Mouse (Mus musculus): Measurements from ENCODE around the gene Sp2. TPM values are rescaled to one million over a fixed set of nuclear protein-coding genes. Genes with fewer than 3 reads are reported as not detected.

Sp2 gene
- polyA plus RNA-seq, 1 experiment from 2014 or later, result 18.7 TPM

DNA sequence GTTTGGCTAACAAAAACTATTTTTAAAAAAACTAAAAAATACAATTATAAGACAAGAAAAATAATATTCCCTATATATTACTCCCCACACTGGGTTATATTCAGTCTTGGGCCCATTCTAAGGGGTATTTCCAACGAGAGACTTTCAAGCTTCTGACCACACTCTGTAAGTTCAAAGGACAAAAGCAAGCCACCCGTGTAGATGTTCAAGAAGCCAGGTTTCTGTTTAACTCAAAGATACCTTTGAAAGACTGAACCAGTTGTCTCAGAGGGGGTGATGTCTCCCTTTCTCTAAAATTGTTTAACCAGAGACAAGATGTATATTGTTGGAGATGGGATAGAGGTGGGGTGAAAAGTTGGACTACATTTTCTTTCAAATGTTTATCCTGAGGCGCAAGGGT is 16.6 kb downstream of the Sp2 start:
- H3K4me2 ChIP-seq (replicated peaks), result no peak overlapping the region
- H3K9me3 ChIP-seq, result no peaks in the 10 kb centered on the region
- peaks cover 17% of the 10 kb centered on the region for H3K4me1 ChIP-seq
- H3K36me3 ChIP-seq, result peaks cover 20% of the 10 kb centered on the region
- H3K27ac ChIP-seq, result no peak overlapping the region
- 89% methylated on average over 3 of the region's 3 CpGs for WGBS
- no peak overlapping the region for H3K9ac ChIP-seq
- H3K27me3 ChIP-seq, result no peaks in the 10 kb centered on the region
- no peak overlapping the region for H3K4me3 ChIP-seq
- ATAC-seq (ENCODE audit: low FRiP score, low read depth), result no peak

DNA sequence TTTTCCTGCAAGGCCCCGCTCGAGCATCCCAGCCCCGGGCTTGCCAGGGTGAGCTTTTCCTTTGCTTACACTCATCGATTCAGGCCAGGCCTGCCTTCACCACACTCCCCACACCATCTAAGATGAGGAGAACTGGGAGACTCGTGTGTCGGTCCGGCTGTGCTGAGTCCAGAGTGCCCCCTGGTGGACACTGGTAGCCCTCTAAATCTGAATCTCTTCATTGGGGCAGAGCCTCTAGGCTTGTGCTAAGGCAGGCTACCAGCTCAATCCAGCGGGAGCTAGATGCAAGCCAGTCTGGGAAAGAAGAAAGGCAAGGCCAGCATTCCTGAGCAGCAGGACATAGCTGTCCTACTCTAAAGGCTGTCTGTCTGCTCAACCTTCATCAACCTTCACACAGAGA is 19.2 kb downstream of the Sp2 start:
- H3K36me3 ChIP-seq, result peaks cover 45% of the 10 kb centered on the region
- no peak overlapping the region for H3K4me2 ChIP-seq (replicated peaks)
- H3K4me1 ChIP-seq, result peaks cover 4% of the 10 kb centered on the region; the same call in 1 of the 2 replicates
- no peaks in the 10 kb centered on the region for H3K9me3 ChIP-seq
- H3K27ac ChIP-seq, result no peak overlapping the region
- no peaks in the 10 kb centered on the region for H3K27me3 ChIP-seq
- WGBS, result 14% methylated on average over 8 of the region's 8 CpGs
- H3K4me3 ChIP-seq, result no peak overlapping the region
- no peak overlapping the region for H3K9ac ChIP-seq
- ATAC-seq (ENCODE audit: low FRiP score, low read depth), result peak; percentile 82; the same call in 1 of the 2 replicates

DNA sequence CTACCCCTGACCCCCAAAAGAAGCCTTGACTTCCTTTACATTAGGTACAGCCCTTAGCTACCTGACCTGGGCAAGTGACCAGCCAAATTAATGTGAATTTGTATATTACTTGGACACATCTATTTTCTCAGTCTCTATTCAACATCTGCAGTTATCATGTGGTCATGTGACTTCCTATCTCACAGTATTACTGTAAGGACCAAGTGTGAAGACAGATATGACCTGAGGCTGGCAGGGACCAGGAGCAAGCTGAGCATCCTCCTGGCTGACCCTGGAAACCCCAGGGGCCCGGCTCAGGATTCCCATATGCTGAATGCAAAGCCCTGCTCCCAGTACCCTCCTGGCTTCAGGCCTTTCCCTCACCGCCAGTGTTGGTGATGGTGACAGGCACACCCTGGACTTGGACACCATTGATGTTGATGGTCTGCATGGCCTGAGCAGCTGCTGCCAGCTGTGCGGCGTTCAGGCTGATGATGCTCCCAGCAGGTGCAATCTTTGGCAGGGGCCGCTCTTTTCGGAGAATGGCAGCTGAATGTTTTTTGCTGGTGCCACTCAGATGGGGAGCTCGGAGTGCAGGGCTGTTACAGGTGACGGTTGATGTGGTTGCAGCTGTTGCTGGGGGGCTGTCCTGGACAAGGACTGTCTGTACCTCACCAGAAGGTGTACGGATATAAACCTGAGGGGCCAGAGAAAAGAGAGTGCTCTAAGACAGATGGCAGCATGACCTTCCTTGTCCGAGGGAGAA is 25.5 kb downstream of the Sp2 start:
- Histone ChIP-seq H3K27ac (no peak overlapping the region; the same call in 1 of the 2 replicates), H3K27me3 (no peaks in the 10 kb centered on the region), H3K36me3 (peaks cover 94% of the 10 kb centered on the region), H3K4me2 (replicated peaks) (no peak overlapping the region), H3K4me1 (no peaks in the 10 kb centered on the region), H3K9me3 (no peaks in the 10 kb centered on the region), H3K4me3 (no peak overlapping the region), H3K9ac (no peak overlapping the region)
- 89% methylated on average over 10 of the region's 10 CpGs for WGBS
- no peak for ATAC-seq (ENCODE audit: low FRiP score, low read depth)

DNA sequence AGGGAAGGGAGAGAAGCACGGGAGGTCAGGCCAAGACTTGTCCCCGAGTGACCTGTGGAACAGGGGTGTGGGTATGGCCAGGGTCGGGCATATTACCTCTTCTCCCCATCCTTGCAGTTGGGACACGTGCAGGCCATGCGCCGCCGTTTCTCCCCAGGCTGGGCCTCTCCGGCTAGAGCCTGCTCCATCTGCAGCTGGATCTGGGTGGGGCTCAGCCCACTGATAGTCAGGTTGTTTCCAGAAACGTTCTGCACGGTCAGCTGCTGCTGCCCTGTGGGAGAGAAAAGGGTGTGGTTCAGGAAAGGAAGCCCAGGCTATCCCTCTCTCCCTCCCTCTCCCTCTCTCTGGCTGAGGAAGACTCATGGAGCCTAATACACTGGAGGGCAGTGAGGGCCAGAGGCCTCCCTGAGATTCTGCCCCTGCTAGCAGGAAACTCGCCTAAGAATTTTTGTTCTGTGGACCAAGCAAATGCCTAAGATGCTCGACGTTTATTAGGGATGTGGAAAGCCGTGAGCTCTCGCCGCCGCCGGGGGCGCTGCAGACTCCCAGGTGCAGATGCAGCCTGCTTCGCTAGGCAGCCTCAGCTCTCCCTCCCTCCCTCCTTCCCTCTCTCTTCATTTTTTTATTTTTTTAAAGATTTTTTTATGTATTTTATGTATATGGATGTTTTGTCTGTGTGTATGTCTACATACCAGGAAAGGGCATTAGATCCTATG is 26.6 kb downstream of the Sp2 start:
- H3K4me2 ChIP-seq (replicated peaks), result no peak overlapping the region
- no peaks in the 10 kb centered on the region for H3K27me3 ChIP-seq
- ATAC-seq (ENCODE audit: low FRiP score, low read depth), result no peak; the same call in 1 of the 2 replicates
- no peaks in the 10 kb centered on the region for H3K4me1 ChIP-seq
- 45% methylated on average over 16 of the region's 20 CpGs for WGBS
- H3K36me3 ChIP-seq, result peaks cover 95% of the 10 kb centered on the region
- H3K4me3 ChIP-seq, result no peak overlapping the region
- no peak overlapping the region for H3K27ac ChIP-seq
- no peak overlapping the region for H3K9ac ChIP-seq
- H3K9me3 ChIP-seq, result no peaks in the 10 kb centered on the region

DNA sequence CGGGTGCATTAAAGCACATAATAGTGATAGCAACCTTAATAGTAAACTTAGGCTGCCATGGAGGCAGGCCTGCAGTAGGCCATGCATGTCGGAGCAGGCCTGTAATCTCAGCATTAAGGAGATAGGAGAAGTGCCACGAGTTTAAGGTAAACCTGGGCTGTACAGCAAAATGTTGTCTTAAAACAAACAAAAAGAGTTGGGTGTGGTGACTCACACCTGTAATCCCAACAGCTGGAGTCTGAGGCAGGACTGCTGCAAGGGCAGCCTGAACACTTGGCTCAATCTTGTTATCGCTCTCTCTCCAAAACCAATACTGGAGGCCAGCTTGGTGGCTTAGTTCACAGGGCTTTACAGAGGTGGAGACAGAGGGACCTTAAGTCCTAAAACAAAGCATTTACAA is 27.7 kb downstream of the Sp2 start:
- Histone ChIP-seq H3K4me2 (replicated peaks) (no peak overlapping the region), H3K4me3 (no peak overlapping the region), H3K27ac (no peak overlapping the region), H3K36me3 (peaks cover 93% of the 10 kb centered on the region), H3K9ac (no peak overlapping the region), H3K4me1 (no peaks in the 10 kb centered on the region), H3K27me3 (no peaks in the 10 kb centered on the region), H3K9me3 (no peaks in the 10 kb centered on the region)
- ATAC-seq (ENCODE audit: low FRiP score, low read depth), result no peak
- WGBS, result 90% methylated on average over 4 of the region's 4 CpGs

DNA sequence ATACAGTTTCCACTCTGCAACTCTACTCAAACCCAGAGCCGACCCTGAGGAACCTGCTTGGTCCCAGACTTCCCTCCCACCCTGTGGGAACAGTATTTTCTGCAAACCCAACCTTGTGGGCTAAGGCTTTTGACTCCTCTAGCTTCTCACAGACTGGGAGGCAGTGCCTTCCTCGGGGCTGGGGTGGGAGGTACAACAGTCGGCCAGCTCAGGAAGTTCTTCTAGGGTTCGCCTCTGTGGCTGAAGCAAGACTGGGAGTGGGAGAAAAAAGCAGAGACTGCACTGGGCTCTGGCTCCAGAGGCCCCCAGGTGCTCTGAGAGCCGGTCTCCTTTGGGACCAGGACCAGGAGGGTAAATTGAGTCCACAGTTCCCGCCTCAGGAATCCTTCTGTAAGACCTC is 29.9 kb downstream of the Sp2 start:
- no peak for ATAC-seq (ENCODE audit: low FRiP score, low read depth)
- Histone ChIP-seq H3K4me2 (replicated peaks) (no peak overlapping the region), H3K9ac (no peak overlapping the region), H3K4me1 (no peaks in the 10 kb centered on the region), H3K36me3 (peaks cover 82% of the 10 kb centered on the region), H3K27me3 (no peaks in the 10 kb centered on the region), H3K4me3 (no peak overlapping the region), H3K27ac (no peak overlapping the region), H3K9me3 (no peaks in the 10 kb centered on the region)
- 74% methylated on average over 6 of the region's 6 CpGs for WGBS

DNA sequence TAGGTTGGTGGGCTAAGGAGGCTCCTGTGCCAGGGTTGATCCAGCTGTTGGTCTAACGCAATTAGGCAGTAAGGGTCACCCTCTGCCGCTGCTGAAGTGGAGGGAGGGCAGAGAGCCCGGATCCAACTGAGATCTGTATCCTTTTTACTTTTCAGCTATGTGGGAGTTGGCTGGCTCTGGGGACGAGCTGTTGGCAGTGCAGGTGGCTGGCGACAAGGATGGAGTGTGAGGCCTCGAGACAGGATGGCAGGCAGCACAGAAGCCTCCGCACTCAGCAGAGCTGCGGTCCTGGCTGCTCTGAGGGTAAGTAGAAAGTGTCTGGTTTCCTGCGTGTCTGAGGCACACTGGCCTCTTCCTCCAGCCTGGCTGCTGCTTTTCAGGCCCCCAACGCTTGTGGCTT is 30.3 kb downstream of the Sp2 start:
- Histone ChIP-seq H3K9me3 (no peaks in the 10 kb centered on the region), H3K4me3 (no peak overlapping the region), H3K27me3 (no peaks in the 10 kb centered on the region), H3K4me1 (no peaks in the 10 kb centered on the region), H3K36me3 (peaks cover 77% of the 10 kb centered on the region), H3K9ac (no peak overlapping the region), H3K27ac (no peak overlapping the region), H3K4me2 (replicated peaks) (no peak overlapping the region)
- no peak for ATAC-seq (ENCODE audit: low FRiP score, low read depth)
- 84% methylated on average over 10 of the region's 10 CpGs for WGBS

DNA sequence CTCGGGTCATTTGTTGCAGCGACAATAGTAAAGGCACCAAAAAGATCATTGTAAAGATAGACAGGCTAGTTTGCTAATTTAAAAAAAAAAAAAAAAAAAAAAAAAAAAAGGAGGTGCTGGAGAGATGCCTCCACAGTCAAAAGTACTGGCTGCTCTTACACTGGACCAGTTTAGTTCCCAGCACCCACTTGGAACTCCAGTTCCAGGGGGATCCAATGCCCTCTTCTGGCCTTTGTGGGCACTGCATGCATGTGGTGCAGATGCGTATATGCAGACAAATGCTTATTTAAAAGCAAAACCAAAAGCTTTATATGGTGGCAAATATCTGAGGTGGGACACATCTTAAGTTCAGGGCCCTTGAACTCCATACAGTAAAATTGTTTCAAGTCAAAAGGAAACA is 32.0 kb downstream of the Sp2 start:
- H3K36me3 ChIP-seq, result peaks cover 61% of the 10 kb centered on the region
- no peak for ATAC-seq (ENCODE audit: low FRiP score, low read depth)
- H3K4me1 ChIP-seq, result no peaks in the 10 kb centered on the region
- H3K4me3 ChIP-seq, result no peak overlapping the region
- no peak overlapping the region for H3K4me2 ChIP-seq (replicated peaks)
- H3K27me3 ChIP-seq, result no peaks in the 10 kb centered on the region
- no peak overlapping the region for H3K27ac ChIP-seq
- H3K9ac ChIP-seq, result no peak overlapping the region
- 91% methylated on average over 3 of the region's 3 CpGs for whole genome bisulfite sequencing
- no peaks in the 10 kb centered on the region for H3K9me3 ChIP-seq

DNA sequence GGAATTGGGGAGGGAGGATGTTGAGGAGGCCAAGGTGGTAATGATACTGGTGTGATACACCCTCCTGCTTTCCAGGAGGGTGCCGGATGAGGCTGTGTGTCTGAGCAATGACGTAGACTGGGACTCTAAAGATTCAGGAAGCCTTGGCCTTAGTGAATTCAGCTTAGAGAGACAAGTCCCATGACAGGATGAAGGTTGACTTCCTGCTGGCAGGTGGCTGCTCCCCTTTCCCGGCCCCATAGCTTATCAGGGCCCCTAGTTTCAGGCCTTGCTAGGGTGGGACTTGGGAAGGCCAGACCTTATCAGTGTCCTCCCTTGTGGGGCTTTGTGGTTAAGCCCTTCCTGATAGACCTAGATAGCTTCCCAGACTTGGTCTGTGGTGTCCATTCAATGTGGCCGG is 34.9 kb downstream of the Sp2 start:
- Histone ChIP-seq H3K36me3 (peaks cover 34% of the 10 kb centered on the region), H3K4me1 (peaks cover 15% of the 10 kb centered on the region), H3K9me3 (no peaks in the 10 kb centered on the region), H3K27ac (no peak overlapping the region), H3K27me3 (no peaks in the 10 kb centered on the region), H3K4me2 (replicated peaks) (no peak overlapping the region), H3K4me3 (no peak overlapping the region), H3K9ac (no peak overlapping the region)
- 94% methylated on average over 4 of the region's 4 CpGs for WGBS
- no peak for ATAC-seq (ENCODE audit: low FRiP score, low read depth)

DNA sequence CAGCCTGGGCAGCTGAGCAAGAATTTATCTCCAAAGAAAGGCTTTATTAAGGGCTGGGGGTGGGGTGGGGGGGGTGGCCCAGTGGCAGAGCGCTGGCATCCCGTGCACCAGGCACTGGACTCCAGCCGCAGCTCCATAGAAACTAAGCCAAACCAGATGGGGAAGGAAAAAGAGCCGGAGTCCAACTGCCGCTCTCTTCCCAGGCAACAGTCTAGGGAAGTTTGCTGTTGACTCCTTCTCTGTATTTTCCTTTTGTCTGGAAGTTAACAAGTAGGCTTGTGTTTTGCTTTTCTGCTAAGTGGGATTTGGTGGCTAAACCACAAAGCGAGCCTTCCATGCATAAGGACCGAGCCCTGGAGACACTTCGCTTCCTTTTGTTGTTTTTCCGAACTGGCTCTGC is 36.3 kb downstream of the Sp2 start:
- no peak for ATAC-seq (ENCODE audit: low FRiP score, low read depth)
- Histone ChIP-seq H3K27ac (no peak overlapping the region), H3K9ac (no peak overlapping the region), H3K27me3 (no peaks in the 10 kb centered on the region), H3K4me3 (no peak overlapping the region), H3K4me1 (peaks cover 15% of the 10 kb centered on the region), H3K9me3 (no peaks in the 10 kb centered on the region), H3K4me2 (replicated peaks) (no peak overlapping the region), H3K36me3 (peaks cover 20% of the 10 kb centered on the region)
- 56% methylated on average over 9 of the region's 9 CpGs for WGBS

DNA sequence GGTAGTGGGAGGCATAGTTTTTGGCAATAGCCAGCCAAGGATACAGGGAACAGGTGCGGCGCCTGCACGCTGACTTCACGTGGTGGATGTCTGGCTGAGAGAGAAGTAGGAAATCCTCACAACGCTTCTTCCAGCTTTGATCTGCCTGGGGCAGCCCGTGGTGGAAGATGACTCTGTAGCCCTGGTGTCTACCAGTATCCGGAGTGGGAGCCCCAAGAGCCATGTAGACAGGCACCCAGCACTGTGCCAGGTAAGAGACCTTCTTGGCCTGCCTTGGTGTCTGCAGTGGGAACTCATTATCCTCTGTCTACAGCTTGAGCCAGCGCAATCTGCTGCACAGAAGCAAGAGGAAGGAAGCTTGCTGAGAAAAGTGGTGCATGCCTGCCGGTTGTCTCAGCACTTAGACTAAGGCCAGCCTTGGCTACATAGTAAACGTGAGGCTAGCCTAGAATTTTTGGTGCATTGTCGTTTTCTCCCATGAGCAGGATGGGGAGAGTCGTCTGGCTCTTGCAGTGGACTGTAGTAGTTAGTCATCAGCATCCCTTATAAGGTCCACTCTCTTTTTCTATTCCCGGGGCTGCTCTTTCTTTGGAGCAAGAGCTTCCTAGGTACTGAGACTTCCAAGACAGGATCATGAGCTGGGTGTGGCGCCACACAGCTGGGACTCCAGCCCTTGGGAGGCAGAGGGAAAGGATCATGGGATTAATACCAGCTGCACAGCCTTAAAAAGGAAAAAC is 37.7 kb downstream of the Sp2 start:
- WGBS, result 80% methylated on average over 14 of the region's 14 CpGs
- peak overlapping the region; percentile 86 for H3K4me2 ChIP-seq (replicated peaks)
- no peaks in the 10 kb centered on the region for H3K9me3 ChIP-seq
- H3K4me3 ChIP-seq, result peak overlapping the region; percentile 56; the same call in 1 of the 2 replicates
- H3K36me3 ChIP-seq, result peaks cover 7% of the 10 kb centered on the region; the same call in 1 of the 2 replicates
- no peak overlapping the region for H3K27ac ChIP-seq
- H3K27me3 ChIP-seq, result no peaks in the 10 kb centered on the region
- no peak for ATAC-seq (ENCODE audit: low FRiP score, low read depth)
- no peak overlapping the region for H3K9ac ChIP-seq
- H3K4me1 ChIP-seq, result peaks cover 15% of the 10 kb centered on the region

DNA sequence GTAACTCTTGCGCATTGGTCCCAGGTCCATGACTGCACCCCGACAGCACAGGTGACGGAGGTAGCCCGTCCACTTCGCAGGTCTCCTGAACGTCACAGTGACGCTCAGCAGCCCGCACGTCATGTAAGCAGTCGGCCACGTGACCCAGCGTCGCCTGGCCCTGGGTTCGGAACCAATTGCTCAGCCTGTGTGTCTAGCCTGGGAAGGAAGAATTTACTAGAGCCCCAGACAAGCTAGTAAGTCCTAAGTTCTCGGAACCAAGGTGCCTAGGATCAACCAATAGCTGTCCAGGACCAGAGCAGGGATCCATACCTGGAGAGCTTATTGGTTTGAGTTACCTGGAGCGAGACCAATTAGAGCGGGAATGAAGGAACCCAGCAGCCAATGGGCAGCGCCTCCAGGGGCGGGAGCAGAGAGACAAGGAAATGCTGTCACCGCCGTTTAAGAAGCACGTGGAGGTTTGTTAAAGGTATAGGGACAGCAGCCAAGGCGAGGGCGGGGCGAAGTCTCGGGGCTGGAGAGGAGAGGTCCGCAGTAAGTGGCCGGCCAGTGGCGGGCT is 38.9 kb downstream of the Sp2 start, which contains the start of gene Pnpo:
Gene Pnpo, minus strand, starts transcription at position 241 of the 559 bp plus-strand sequence.
- H3K4me1 ChIP-seq, result peaks cover 15% of the 10 kb centered on the region
- under 1% methylated on average over 29 of the region's 29 CpGs for whole genome bisulfite sequencing
- no peaks in the 10 kb centered on the region for H3K36me3 ChIP-seq
- no peaks in the 10 kb centered on the region for H3K9me3 ChIP-seq
- peak within 1 kb of the TSS; percentile 69 for H3K9ac ChIP-seq
- H3K4me3 ChIP-seq, result peak within 1 kb of the TSS; percentile 56
- H3K27ac ChIP-seq, result no peak within 1 kb of the TSS
- peak; percentile 98 for ATAC-seq (ENCODE audit: low FRiP score, low read depth)
- no peaks in the 10 kb centered on the region for H3K27me3 ChIP-seq
- peak within 1 kb of the TSS; percentile 86 for H3K4me2 ChIP-seq (replicated peaks)
